Mouse (Mus musculus): Measurements from ENCODE around the gene Ly6g6c.
"Not testable (repeated sequence)": the region's sequence is repeated elsewhere in the genome, so short reads cannot be mapped to it uniquely, and the experiment has no call there.

Gene Ly6g6c

GRCm38 (mm10) chr17:35031880-35032279, 33.3 kb upstream of the Ly6g6c start:
- no peak for DNase-seq

GRCm38 (mm10) chr17:35032323-35032870, 32.8 kb upstream of the Ly6g6c start:
- DNase-seq, result no peak

- DNase-seq, result not testable (repeated sequence)
Measured at GRCm38 (mm10) chr17:35033703-35034102, 31.5 kb upstream of the Ly6g6c start.

- no peak for DNase-seq
Measured at GRCm38 (mm10) chr17:35034896-35035295, 30.3 kb upstream of the Ly6g6c start.

GRCm38 (mm10) chr17:35039121-35039873, 25.9 kb upstream of the Ly6g6c start:
- no peak for DNase-seq

GRCm38 (mm10) chr17:35043794-35044193, 21.4 kb upstream of the Ly6g6c start:
- DNase-seq, result no peak

GRCm38 (mm10) chr17:35044904-35045806, 20.0 kb upstream of the Ly6g6c start:
- DNase-seq, result no peak

- DNase-seq, result peak in 1 of 2 experiments; percentile 38
Measured at GRCm38 (mm10) chr17:35045807-35046680, 19.1 kb upstream of the Ly6g6c start.

GRCm38 (mm10) chr17:35046681-35047455, 18.3 kb upstream of the Ly6g6c start, which contains the start of gene Msh5:
TSS of gene Msh5 (minus strand) at chr17:35046745.
- peak; percentile 93 to 95 for DNase-seq

GRCm38 (mm10) chr17:35047688-35048087, 17.5 kb upstream of the Ly6g6c start:
- no peak for DNase-seq

GRCm38 (mm10) chr17:35048149-35048931, 16.8 kb upstream of the Ly6g6c start:
- DNase-seq, result no peak

- no peak for DNase-seq
Measured at GRCm38 (mm10) chr17:35048932-35049440, 16.2 kb upstream of the Ly6g6c start.

- DNase-seq, result peak in 1 of 2 experiments; percentile 21
Measured at GRCm38 (mm10) chr17:35049561-35050016, 15.6 kb upstream of the Ly6g6c start, which contains the start of gene Clic1. TSS of gene Clic1 (plus strand) at chr17:35049966.

- peak; percentile 48 to 53 for DNase-seq
Measured at GRCm38 (mm10) chr17:35050126-35050750, 14.9 kb upstream of the Ly6g6c start.

- peak; percentile 39 to 46 for DNase-seq
Measured at GRCm38 (mm10) chr17:35051156-35052086, 13.8 kb upstream of the Ly6g6c start.

GRCm38 (mm10) chr17:35052271-35052798, 12.9 kb upstream of the Ly6g6c start:
- DNase-seq, result no peak

GRCm38 (mm10) chr17:35055691-35056495, 9.3 kb upstream of the Ly6g6c start:
- DNase-seq, result no peak

Data from cerebellum, adult 18-20 months (tissue).